Mouse (Mus musculus): ENCODE data around the gene Setdb2. TPM values are rescaled to one million over a fixed set of nuclear protein-coding genes. Genes with fewer than 3 reads are reported as not detected.

Gene Setdb2
- total RNA-seq, 2 experiments from 2014 or later: 5.4 to 7.3 TPM

DNA sequence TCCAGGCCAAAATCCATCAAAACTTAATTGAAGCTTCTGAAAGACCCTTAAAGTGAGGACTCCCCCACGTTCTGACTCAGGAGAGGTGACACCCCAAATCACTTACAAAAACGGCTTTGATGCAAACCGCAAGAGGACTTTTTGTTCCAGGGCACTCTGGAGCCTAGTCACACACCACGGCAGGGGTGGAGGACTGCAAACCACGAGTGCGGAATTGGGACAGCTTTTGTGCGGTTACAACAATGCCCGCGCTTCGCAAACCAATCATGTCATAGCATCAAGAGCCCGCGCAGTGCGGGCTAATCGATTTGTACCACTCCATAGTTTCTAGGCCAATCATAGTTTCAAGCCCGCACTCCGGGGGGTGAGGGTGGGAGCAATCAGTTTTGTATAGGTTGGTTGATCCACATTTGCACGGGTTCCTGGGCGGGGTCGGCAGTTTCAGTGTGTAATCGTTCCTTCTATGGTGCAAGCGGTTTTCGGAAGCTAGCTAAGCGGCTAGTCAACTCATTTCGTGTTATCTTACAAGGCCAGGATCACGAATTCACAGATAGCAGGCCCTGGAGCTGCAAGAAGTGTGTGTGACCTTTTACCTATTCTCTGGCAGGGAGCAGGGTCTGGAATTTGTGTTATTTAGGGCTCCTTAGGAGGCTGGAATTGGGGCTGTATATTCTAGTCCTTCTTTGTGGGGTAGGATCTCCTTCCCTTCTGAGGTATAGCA is 70.2 kb downstream of the Setdb2 start:
- DNase-seq (ENCODE audit: low spot score in 2 of 2): no peak

DNA sequence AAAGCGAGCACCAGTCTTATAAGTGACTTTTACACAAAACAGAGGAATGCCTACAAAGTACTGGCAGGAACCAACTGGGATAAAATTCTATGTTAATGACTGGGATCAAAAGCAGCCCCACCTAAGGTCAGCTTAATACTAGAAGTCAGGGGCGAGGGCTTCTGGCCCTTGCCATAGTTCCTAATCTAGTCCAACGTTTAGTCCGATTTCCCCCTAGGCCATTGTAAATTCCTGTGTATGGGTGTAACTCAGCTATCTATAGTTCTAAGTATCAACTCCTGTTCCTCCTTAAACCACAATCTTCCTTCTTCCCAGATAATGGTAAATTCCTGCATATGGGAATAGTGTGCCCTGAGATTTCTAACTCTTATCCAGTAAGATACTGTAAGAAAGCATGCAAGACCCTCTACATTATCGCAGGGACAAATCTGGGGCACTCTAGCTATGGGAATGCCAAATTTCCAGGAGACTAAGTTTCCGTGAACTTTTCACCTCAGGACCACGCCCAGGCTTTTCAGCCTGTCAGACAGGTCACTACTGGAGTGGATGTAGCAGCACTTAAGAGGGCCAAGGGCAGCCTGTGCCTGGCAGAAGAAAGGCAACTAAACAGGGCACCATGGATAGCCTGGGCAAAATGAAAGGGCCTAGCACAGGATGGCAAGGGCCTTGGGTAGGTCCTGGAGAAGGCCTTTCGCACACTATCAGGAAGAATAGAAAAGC is 74.1 kb downstream of the Setdb2 start:
- no peak for DNase-seq (ENCODE audit: low spot score in 2 of 2)

DNA sequence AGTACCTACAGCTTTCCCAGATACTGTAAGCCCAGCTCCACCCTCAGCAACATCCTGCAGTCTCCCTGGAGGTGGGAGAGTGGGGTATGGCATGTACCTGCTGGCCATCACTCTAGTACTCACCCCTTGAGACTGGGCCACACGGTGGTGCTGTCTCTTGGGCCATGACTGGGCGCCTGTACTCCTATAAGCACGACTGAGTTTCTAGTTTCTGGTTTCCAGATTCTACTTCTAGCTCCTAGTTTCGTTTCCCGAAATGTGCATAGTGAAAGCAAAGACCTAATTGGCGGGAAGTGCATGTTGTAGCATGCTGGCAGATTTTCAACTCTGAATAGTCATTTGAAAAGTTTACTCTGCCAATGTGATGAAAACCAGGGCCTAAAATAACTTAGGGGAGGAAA is 75.4 kb downstream of the Setdb2 start, which contains the start of gene Phf11d:
TSS of gene Phf11d (minus strand) at position 227 of the 401 bp plus-strand sequence.
- peak; percentile 3 to 29 for DNase-seq (ENCODE audit: low spot score in 2 of 2)

Other genes with a start within 250 kb of the Setdb2 start
- 10 to 100 TPM; 34.1 to 34.8 TPM for gene Rcbtb1, start 239.7 kb downstream of the Setdb2 start, total RNA-seq (2021)
- gene Gm6904, start 180.7 kb downstream of the Setdb2 start, total RNA-seq (2021): not detected
- gene Phf11a, start 143.4 kb downstream of the Setdb2 start, total RNA-seq (2021): not detected
- gene Phf11b, start 99.5 kb downstream of the Setdb2 start, total RNA-seq (2021): not detected
- under 1 TPM; 0.68 to 0.87 TPM for gene Phf11d, start 75.4 kb downstream of the Setdb2 start, total RNA-seq (2021)
- under 1 TPM; 0.38 to 0.45 TPM for gene Phf11c, start 45.5 kb downstream of the Setdb2 start, total RNA-seq (2021)
- 10 to 100 TPM; 22.9 to 27.1 TPM for gene Cab39l, start 88 bp upstream of the Setdb2 start, total RNA-seq (2021)
- 10 to 100 TPM; 78.3 to 79.8 TPM for gene Cdadc1, start 157.1 kb upstream of the Setdb2 start, total RNA-seq (2021)
- gene Shisa2, start 184.4 kb upstream of the Setdb2 start, total RNA-seq (2021): 1 to 10 TPM; 3.6 to 3.8 TPM

Data from layer of hippocampus, adult 18-20 months (tissue).